Mouse (Mus musculus) stomach, postnatal 0 days (tissue): ENCODE measurements around the gene Ntrk1.

ENCODE experiments used
- CTCF ChIP-seq: IDR thresholded peaks from 2 replicates; pipeline ENCODE4 v1.5.1; 2016; ENCODE audit warnings: antibody characterized with exemption, low read depth, mild to moderate bottlenecking, moderate library complexity
- EP300 ChIP-seq: optimal IDR thresholded peaks from 2 replicates; pipeline ENCODE3; 2016; ENCODE audit warnings: antibody characterized with exemption

GRCm38 (mm10) chr3:87728696-87729095 lies 66.3 kb downstream of the Ntrk1 start:
- TF ChIP-seq CTCF (no peak), EP300 (no peak)
